22 mouse cellular contexts compared by ENCODE assay signal in the genomic region with DNA sequence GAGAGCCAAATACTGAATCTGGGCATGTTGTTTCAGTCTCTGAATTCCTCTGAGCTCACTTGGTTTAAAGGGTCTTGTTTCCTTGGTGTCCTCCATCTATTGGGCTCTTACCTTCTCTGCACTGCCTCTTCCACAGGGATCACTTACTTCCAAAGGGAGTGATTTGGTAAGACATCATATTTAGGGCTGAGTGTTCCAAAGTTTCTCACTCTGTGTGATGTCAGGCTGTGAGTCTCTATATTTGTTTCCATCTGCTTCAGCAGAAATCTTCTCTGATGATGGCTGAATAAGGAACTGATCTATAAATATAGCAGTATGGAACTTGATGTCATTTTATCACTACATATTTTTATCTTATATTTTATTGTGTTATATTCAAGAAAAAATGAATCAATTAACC.
DNase-seq lines count a peak whose midpoint lies in the region; ATAC-seq lines count a peak whose summit lies in the region.
"Had no signal": no experiment of that assay in that cellular context is flagged by ENCODE, and none has a peak within 500 bp of the region (broad histone marks: within the 10 kb centered on the region; RNA-seq: fewer than 3 reads in every experiment).

No protein-coding gene starts in this region.

- ATAC-seq in frontal cortex, adult (ENCODE audit: low TSS enrichment) = peak; percentile 91
- ATAC-seq in kidney, embryonic 14.5 days (ENCODE audit: low FRiP score, low TSS enrichment) = no peak
- ATAC-seq: activated CD4-positive, CD25-positive, alpha-beta regulatory T cell, adult 4 months; CD4-positive, CD25-positive, alpha-beta regulatory T cell, adult 4 months; Patski had no signal

- no peaks in the 10 kb centered on the region for H3K9me3 ChIP-seq in kidney, embryonic 14.5 days (ENCODE audit: control insufficient read depth, low read length)
- H3K9me3 ChIP-seq: G1E had no signal

- H3K4me3 ChIP-seq in kidney, embryonic 14.5 days (ENCODE audit: low read length) = no peak overlapping the region

- no peaks in the 10 kb centered on the region for H3K36me3 ChIP-seq in kidney, embryonic 14.5 days (ENCODE audit: control insufficient read depth, insufficient read depth, low read length)
- H3K36me3 ChIP-seq: G1E had no signal

- no peak overlapping the region for H3K27ac ChIP-seq in kidney, embryonic 14.5 days (ENCODE audit: low read depth, low read length)

- no peaks in the 10 kb centered on the region for H3K27me3 ChIP-seq in kidney, embryonic 14.5 days (ENCODE audit: control insufficient read depth, insufficient read depth, low read length)
- H3K27me3 ChIP-seq: CH12.LX, Patski had no signal

- DNase-seq in frontal cortex, adult 2 months (ENCODE audit: extremely low spot score in 1 of 2, low spot score in 1 of 2) = no peak
- DNase-seq in brain, adult 2 months (ENCODE audit: low read depth, low spot score) = peak; percentile 31
- DNase-seq in telencephalon, adult 2 months (ENCODE audit: low read depth, low spot score) = peak; percentile 17
- DNase-seq in spleen, adult 12 weeks (ENCODE audit: low spot score) = no peak
- DNase-seq: adrenal gland, adult 2 months; adrenal gland, adult 8-10 months; adrenal gland, postnatal 10 days; adrenal gland, postnatal 14 days; adrenal gland, postnatal 25 days; adrenal gland, postnatal 36 days; B cell, adult 2 months; cerebellum, adult 11 months; cerebellum, adult 11-12 months; cerebellum, adult 18-20 months; cerebellum, adult 2 months had no signal

- H3K4me2 ChIP-seq in kidney, embryonic 14.5 days (replicated peaks; ENCODE audit: low read depth, low read length) = no peak overlapping the region

- H3K4me1 ChIP-seq in kidney, embryonic 14.5 days (ENCODE audit: control insufficient read depth, insufficient read depth, low read length) = no peaks in the 10 kb centered on the region

- H3K9ac ChIP-seq in kidney, embryonic 14.5 days (ENCODE audit: low read depth, low read length) = no peak overlapping the region

Comparison
In these comparisons a context has a peak if more than half of its experiments do, and no peak if none do; other contexts are left out.
1. DNase-seq: peak in brain, adult 2 months (single experiment) and telencephalon, adult 2 months (single experiment); none in frontal cortex, adult 2 months (0 of 2) and spleen, adult 12 weeks (single experiment).